ENCODE assay signal across 8 mouse cellular contexts in genomic region chr15:96642436-96643405, GRCm38 (mm10). TPM values are rescaled to one million over a fixed set of nuclear protein-coding genes. Genes with fewer than 3 reads are reported as not detected.
DNase-seq lines count a peak whose midpoint lies in the region; ATAC-seq and TF ChIP-seq lines count a peak whose summit lies in the region.

Gene Slc38a1 (minus strand): TSS chr15:96642913.

- peak within 1 kb of the TSS; percentile 99 for H3K4me2 ChIP-seq in intestine, postnatal 0 days (replicated peaks; ENCODE audit: low read depth)

- no peaks in the 10 kb centered on the region for H3K36me3 ChIP-seq in intestine, postnatal 0 days (ENCODE audit: control insufficient read depth, insufficient read depth)
- H3K36me3 ChIP-seq in liver, adult 2 months (ENCODE audit: control insufficient read depth, insufficient read depth, low read length): no peaks in the 10 kb centered on the region
- H3K36me3 ChIP-seq in splenic B cell, adult 2 months (ENCODE audit: control insufficient read depth, insufficient read depth, low read length, poor library complexity, severe bottlenecking): peaks cover 3% of the 10 kb centered on the region; the same call in 1 of the 2 replicates

- H3K9me3 ChIP-seq in intestine, postnatal 0 days (ENCODE audit: control insufficient read depth): no peaks in the 10 kb centered on the region

- H3K27ac ChIP-seq in intestine, postnatal 0 days (ENCODE audit: low read depth, low read length): peak within 1 kb of the TSS; percentile 92
- H3K27ac ChIP-seq in liver, adult 2 months (replicated peaks; ENCODE audit: insufficient read depth, low read depth, low read length): peak within 1 kb of the TSS; percentile 26; the same call in 1 of the 2 replicates

- TF ChIP-seq POLR2A in liver, adult 2 months (IDR thresholded peaks at IDR 0.05; ENCODE audit: extremely low read depth, insufficient read depth, low read length): no peak

- no peaks in the 10 kb centered on the region for H3K79me2 ChIP-seq in liver, adult 2 months (ENCODE audit: control insufficient read depth, insufficient read depth, low read length)

- peak; percentile 41 for DNase-seq in urinary bladder, adult 2 months (ENCODE audit: low spot score)
- DNase-seq in urinary bladder, postnatal 10 days (ENCODE audit: low spot score): no peak
- peak; percentile 56 to 60 for DNase-seq in cerebellum, postnatal 36 days
- peak; percentile 42 for DNase-seq in gastrocnemius, postnatal 25 days
- DNase-seq in liver, adult 2 months (ENCODE audit: extremely low read depth, low read depth, low spot score): no peak
- peak; percentile 85 for DNase-seq in splenic B cell, adult 2 months (ENCODE audit: low read depth, low spot score)

- peak; percentile 58 for ATAC-seq in intestine, postnatal 0 days
- 0 out of 2 replicates have a peak, but pooled peaks have one; percentile 7 for ATAC-seq in monocyte, adult 5-6 weeks (replicated peaks; ENCODE audit: insufficient number of reproducible peaks, low FRiP score, low TSS enrichment, poor library complexity, severe bottlenecking)

- WGBS in intestine, postnatal 0 days: under 1% methylated on average over 68 of the region's 70 CpGs
- 3% methylated on average over 68 of the region's 70 CpGs for WGBS in liver, adult 2 months

- 0 out of 2 replicates have a peak, but pooled peaks cover 6% of the 10 kb centered on the region for H3K4me1 ChIP-seq in intestine, postnatal 0 days (replicated peaks; ENCODE audit: control insufficient read depth, insufficient read depth, low read length)
- no peaks in the 10 kb centered on the region for H3K4me1 ChIP-seq in liver, adult 2 months (ENCODE audit: control insufficient read depth, insufficient read depth, low read length)

- TF ChIP-seq CTCF in intestine, postnatal 0 days (IDR thresholded peaks at IDR 0.05; ENCODE audit: low read depth): no peak; the same call in 1 of the 2 replicates
- no peak for TF ChIP-seq CTCF in liver, adult 2 months (IDR thresholded peaks at IDR 0.05; ENCODE audit: low read depth, low read length)

- no peaks in the 10 kb centered on the region for H3K27me3 ChIP-seq in intestine, postnatal 0 days (replicated peaks; ENCODE audit: control insufficient read depth, insufficient read depth, low read length)
- peaks cover 6% of the 10 kb centered on the region for H3K27me3 ChIP-seq in liver, adult 2 months (ENCODE audit: control insufficient read depth, insufficient read depth, low read length)
- H3K27me3 ChIP-seq in splenic B cell, adult 2 months (ENCODE audit: control insufficient read depth, insufficient read depth, low read length, poor library complexity, severe bottlenecking): no peaks in the 10 kb centered on the region

- H3K4me3 ChIP-seq in intestine, postnatal 0 days (ENCODE audit: low read depth, low read length): peak within 1 kb of the TSS; percentile 74
- H3K4me3 ChIP-seq in liver, adult 2 months (ENCODE audit: insufficient read depth, low read depth, low read length): peak within 1 kb of the TSS; percentile 73

- H3K9ac ChIP-seq in intestine, postnatal 0 days (ENCODE audit: low read depth, low read length): peak within 1 kb of the TSS; percentile 76
- peak within 1 kb of the TSS; percentile 71 for H3K9ac ChIP-seq in liver, adult 2 months (ENCODE audit: low read depth, low read length)

RNA-seq across cellular contexts. Expression of gene Slc38a1, which starts in this region (rescaled TPM):
- polyA plus RNA-seq in urinary bladder, adult 2 months (2012; rRNA removed): 13.9 and 21.5 TPM in 2 replicates
- total RNA-seq in gastrocnemius, postnatal 25 days (2021): 1 to 10 TPM; 1.4 to 2.2 TPM
- polyA plus RNA-seq in intestine, postnatal 0 days (2015; fragmentation: Nextera tagmentation; extraction: Ambion mirVana): 78.6 and 79.8 TPM in 2 replicates
- 0.74 and 0.87 TPM in 2 replicates for total RNA-seq in liver, adult 2 months (2014; rRNA removed)
- polyA plus RNA-seq in liver, adult 2 months (2012; rRNA removed): 0.31 and 2.0 TPM in 2 replicates
- total RNA-seq in monocyte, adult 5-6 weeks (2017): 60.2 to 115 TPM (median 76.1 TPM) in 3 replicates

Comparison
In these comparisons a context has a peak if more than half of its experiments do, and no peak if none do; other contexts are left out.
1. RNA of gene Slc38a1 (total RNA-seq): 60.2 to 115 TPM in monocyte, adult 5-6 weeks; 1.4 to 2.2 TPM in gastrocnemius, postnatal 25 days and 0.74 to 0.87 TPM in liver, adult 2 months; every median in the first group is over 10 times any median in the second.
2. DNase-seq: peak in urinary bladder, adult 2 months (single experiment), cerebellum, postnatal 36 days (2 of 2), gastrocnemius, postnatal 25 days (single experiment) and splenic B cell, adult 2 months (single experiment); none in urinary bladder, postnatal 10 days (single experiment) and liver, adult 2 months (single experiment).